Mouse (Mus musculus) liver, adult 2 months (tissue): ENCODE measurements around the gene Lrig3.

Experiments used
- CTCF ChIP-seq: fragments of 200-500 bp; IDR thresholded peaks from 2 replicates; pipeline ENCODE4 v1.5.1; 2011; ENCODE audit warnings: low read depth, low read length, control low read depth
- POLR2A ChIP-seq: fragments of 200-500 bp; IDR thresholded peaks from 2 replicates; pipeline ENCODE4 v1.6.1; 2011; ENCODE audit warnings: low read length, control low read depth; ENCODE audit not compliant: insufficient read depth; ENCODE audit errors: extremely low read depth

GRCm38 (mm10) chr10:125951633-125952032 lies 14.3 kb upstream of the Lrig3 start:
- no peak for TF ChIP-seq POLR2A
- no peak for TF ChIP-seq CTCF
